Mouse (Mus musculus) heart, adult 9 months (tissue): ENCODE data around the gene Fuca2.
A peak's percentile ranks its signal among the peaks of the same experiment; 100 is the strongest.
"Not testable (repeated sequence)": the region's sequence is repeated elsewhere in the genome, so short reads cannot be mapped to it uniquely, and the experiment has no call there.

Experiments used
- DNase-seq, 2 experiments: peaks; one replicate each; pipeline ENCODE4 v3.0.0; 2022; ENCODE audit warnings: low spot score in 2 of 2

The Fuca2 gene

DNA sequence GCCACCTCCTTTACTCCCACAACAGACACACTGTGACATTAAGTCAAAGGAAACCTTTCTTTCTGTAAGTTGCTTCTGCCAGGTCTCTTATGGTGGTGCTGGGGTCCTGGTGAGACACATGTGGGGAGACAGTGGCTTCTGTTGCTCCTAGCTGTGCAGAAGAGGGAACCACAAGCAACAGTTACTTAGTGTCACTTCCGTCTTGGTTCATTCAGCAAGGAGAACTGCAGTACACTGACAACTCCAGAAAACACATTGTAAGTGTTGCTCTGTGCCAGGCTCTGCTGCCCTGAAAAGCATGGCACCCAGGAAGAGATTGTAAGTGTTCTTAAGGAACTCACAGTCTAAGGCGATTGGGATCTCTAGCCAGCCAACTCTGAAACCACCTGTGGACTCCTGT, at the start of gene Fuca2:
Gene Fuca2 (plus strand): TSS at position 210 of the 400 bp plus-strand sequence.
- DNase-seq: no peak

DNA sequence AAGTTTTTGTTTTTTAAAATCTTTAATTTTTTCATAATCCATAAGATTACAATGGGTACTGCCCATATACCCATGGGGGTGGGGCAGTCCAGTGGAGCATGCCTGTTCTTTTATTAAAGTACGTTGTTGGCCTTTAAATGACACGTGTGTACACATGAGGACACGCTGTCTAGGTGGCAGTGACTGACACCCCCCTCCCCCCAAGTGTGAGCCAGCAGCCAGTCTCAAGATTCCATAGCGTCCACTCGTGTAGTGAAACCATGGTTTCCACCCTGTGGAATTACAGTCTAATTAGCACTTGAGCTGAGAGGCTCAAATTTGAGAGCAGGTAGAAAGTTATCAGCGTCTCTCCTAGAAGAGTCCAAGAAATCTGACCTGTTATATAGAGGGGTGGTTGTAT, 47.7 kb upstream of the Fuca2 start:
- DNase-seq: no peak

DNA sequence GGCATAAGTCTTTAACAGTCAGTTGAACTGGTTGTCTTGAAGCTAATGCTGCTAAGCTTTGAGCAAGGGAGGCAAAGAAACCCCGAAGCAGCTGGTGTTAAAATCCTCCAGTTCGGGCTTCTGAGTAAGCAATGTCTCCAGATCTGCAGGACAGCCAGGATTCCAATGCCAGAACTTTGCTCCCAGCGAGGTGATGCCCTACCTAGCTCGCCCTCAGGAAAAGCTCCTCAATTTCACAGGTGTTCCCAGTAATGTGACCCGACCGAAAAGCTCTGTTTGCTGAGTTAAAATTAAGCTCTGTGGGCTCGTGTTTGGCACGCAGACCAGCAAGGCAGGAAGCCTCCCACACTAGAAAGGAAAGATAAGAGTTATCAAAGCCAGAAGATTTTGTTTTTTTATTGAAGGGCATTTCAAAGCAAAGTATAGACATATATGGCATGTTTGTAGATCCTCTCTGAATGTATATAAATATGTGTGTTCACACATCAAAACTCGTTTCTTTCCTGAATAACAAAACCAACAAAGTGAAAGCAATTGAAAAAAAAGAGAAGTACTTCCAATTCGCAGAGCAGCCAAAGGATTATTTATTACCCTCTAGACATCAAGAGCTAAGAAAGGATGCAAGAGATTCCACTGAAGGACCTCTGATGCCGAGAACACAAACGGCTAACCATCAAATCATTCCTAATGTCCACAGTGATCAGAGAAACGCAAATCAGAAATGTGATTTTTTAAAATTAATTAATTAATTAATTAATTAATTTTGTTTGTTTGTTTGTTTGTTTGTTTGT, 45.9 kb upstream of the Fuca2 start:
- no peak for DNase-seq

DNA sequence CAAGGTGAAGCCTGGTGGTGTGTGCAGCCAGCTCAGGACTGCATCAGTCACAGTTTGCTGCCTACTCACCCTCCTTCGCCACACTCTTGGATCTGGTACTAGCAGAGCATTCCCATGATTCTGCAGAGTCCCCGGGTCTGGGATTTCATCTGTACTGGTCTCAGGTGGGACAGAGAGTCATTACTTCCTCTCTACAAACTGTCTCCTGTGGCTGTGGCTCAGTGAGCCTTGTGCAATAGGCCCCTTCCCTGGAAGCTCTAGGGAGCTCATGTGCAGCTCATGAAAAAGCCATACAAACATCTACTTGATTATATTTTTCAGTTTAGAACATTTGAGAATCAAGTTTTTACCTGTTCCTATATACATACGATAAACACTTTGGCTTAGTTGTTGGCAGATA, 35.0 kb upstream of the Fuca2 start:
- not testable (repeated sequence) for DNase-seq

DNA sequence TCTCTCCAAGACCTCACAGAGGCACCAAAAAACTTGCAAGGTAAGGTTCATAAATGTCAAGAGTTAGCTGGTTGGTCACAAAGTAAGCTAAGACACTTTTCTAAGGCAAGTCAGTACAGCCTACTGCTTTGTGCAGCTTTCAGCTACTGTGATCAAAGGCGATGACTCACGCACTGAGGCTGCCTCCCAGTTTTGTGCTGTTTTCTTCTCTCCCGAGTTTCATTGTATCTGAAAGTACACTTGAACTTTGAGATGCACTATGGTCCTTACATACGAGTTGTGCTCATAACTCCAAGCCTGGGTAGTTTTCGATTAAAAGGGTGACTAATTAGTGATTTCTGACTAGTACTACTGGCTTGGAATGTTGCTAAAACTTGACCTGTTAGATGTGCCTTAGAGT, 32.4 kb upstream of the Fuca2 start:
- DNase-seq: no peak

DNA sequence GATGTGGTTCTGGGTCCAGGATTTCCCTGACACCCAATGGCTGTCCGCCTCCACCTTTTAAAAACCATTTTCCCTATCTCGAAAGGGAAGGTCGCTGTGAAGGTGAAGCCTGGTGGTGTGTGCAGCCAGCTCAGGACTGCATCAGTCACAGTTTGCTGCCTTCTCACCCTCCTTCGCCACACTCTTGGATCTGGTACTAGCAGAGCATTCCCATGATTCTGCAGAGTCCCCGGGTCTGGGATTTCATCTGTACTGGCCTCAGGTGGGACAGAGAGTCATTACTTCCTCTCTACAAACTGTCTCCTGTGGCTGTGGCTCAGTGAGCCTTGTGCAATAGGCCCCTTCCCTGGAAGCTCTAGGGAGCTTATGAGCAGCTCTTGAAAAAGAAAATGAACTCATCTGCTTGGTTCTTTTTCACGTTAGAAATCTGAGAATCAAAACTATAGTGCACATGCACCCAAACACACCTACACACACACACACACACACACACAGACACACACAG, 31.3 kb upstream of the Fuca2 start:
- DNase-seq: not testable (repeated sequence)

DNA sequence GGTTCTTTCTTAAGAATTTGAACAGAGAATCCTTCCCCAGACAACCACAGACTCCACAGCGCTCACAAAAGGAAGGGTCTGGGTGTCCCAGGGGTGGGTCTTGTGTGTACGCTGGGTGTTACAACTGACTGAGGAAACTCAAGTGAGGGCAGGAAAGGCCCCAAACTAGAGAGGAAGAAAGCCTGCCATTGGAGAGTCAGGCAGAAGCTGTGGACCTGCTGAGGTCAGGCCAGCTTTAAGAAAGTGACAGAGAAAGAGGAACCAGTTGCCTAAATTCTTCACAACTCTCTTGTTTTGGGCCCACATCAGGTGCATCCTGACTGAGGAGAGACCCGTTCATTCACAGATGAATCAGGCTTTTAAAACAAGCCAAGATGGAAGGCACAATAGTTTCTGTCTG, 29.1 kb upstream of the Fuca2 start:
- no peak for DNase-seq

DNA sequence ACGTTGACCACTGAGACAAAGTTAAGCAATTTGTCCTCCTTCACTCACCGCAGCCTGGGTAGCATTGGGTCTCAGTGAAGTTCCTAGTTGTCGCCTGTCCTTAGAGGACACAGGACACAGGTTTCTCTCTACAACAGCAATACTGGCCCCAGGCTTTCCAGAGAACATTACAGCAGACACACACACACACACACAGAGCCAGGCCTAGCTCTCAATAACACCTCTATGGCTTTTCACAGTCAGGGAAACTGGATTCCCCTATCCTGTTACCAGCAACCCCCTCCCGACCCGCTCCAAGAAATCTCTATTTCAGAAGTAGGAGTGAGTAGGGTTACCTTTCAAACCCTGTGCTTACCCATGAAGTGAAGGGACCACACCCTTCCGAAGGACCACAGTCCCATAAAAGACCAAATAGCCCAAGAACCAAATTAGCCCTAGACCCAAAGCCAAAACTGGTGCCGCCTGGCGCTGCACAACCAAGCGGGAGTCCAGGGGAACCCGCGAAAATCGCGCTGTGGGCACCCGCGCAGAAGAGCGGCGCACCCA, 26.0 kb upstream of the Fuca2 start:
- peak in 1 of 2 experiments; percentile 6 for DNase-seq

DNA sequence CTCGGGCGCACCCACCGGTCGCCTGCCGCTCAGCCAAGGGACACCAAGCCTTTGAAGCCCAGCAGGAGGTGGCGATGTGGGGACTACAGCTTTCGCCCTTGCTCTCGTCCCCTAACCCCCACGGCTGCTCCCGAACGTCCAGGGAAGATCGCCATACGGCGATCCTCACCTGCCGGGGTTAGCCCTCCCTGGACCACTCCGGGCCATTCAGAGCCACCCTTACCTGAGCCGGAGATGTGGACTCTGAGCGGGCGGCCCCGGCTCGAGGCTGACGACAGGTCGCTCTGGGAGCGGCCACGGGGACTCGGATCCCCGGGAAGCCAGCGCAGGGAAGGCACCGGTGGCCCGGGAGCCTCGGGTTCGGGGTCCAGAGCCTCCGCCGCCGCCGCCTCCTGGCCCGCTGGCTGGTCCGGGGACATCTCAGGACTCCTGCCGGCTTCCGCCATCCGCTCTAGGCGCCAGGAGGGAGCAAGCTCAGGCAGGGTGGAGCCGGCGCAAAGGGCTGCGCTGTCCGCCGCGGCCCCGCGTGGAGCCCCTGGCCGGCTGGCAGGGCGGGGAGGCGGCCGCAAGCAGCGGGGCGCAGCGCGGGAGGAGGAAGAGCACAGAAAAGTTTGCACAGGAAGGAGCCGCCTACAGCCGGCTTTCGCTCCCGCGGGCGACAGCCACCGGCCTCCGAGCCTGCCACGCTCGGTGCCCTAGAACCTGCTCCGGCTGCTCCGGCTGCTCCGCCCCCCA, 25.3 kb upstream of the Fuca2 start, which contains the start of gene Phactr2:
Gene Phactr2 (minus strand): TSS at position 580 of the 735 bp plus-strand sequence.
- peak; percentile 4 to 16 for DNase-seq

DNA sequence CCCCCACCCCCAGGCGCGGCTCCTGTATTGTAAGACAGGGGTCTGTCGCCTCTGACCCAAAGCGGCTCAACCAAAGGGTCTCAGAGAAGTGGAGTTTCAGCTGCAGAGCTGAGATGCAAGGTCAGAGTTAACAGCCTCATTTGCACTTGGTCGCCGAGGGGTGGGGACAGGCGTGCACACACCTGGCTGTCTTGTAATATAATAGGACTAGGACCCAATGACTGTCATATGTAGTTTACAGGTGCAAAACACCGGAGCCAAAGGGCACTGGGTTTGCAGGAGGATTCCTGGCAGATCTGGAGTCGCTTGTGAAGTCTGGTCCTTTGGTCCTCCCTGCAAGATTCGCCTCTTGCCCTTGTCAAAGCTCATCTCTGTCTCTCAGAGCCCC, 24.8 kb upstream of the Fuca2 start:
- no peak for DNase-seq

DNA sequence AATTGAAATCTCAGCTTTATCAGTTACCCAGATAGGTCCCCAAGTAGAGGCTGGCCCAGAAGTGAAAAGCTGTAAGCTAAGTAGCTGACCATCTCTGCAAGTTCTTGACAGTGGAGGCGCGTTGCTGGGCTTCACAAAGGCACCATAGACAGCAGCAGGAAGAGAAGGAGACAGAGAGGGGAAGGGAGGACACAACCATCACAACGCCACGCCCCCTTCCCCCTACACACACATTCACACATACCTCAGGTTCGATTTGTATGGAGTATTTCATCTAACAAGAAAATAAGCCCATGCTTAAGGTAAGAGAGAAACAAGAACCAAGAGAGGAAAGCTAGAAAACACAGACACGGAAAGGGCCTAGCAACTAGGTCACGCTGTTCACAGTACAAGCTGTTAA, 24.2 kb upstream of the Fuca2 start:
- DNase-seq: no peak

DNA sequence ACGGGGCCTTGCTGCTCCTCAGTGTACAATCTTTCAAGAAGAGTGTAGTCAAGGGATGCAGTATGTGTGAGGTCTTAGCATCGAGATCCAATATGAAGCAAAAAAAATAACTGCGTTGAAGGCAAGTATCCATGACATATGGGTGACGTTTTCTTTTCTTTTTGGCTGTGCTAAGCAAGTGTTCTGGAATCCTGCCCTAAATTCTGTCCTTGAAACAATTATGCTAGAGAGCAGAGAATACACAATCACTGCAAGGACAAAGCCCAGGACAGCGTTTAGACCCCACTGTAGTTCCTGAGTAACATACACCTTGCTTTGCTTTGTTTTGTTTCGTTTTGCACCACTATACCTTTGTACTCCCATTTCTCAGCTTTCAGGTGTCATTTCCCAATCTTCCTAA, 20.0 kb upstream of the Fuca2 start:
- no peak for DNase-seq

DNA sequence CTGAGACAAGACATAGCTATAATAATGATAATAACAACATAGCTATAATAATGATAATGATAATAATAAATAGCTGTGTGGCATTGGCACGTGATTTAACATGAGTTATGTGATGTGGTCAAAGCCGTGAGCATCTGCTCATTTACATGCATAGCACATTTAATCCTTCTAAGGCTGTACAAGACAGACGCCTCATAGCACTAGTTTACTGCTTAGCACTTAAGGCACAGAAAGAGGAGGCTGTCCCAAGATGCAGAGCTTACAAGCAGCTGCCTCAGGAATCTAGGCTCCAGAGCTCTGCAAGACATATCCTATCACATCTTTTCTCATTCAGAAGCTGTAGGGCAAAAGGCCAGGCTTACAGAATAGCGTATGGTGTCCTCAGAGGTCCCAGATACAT, 13.4 kb upstream of the Fuca2 start:
- no peak for DNase-seq

DNA sequence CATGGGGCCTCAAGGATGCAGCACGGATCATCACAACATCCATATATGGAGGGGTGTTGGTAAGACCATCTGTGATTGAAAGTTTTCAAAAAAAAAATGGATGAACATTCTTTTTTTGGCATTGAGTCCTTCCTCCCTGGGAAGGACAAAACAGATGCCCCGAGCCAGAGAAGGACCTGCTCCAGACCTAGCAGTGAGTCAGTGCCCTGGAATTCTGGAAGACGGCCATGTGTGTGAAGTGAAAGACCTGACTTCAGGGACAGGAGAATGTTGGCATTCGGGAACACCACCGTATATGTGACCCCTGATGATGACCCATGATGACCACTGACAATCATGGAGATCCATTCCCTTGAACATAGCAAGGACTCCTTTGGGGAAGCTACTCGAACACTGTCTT, 9.7 kb upstream of the Fuca2 start:
- DNase-seq: peak in 1 of 2 experiments; percentile 41

DNA sequence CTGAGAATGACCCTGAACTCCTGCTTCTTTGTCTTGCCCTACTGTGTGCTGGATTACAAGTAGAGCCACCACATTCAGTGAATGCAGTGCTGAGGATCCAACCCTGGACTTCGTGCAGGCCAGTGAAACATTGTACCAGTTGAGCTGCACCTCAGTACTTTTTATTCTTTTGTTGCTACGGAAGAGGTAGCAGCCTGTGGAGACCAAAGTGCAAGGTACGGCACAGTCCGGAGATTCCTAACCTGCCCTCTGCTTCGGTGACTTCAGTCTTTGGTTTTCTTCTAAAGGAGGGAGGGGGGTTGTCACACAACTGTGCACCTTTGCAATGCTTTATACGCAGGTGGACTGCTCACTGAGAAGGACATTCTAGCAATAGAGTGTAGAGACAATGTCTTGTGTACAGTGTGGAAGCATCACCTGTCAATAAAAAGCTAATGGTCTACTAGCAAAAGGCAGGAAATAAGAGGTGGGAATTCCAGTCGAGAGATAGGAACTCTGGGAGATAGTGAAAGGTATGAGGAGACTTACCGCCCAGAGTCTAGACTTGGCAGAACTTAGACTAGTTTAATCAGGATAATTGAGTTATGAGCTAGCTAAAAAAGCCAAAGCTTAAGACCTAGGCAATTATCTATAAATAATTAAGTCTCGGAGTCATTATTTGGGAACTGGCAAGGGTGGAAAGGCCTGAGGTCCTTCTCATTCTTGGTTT, 5.2 kb upstream of the Fuca2 start:
- no peak for DNase-seq

DNA sequence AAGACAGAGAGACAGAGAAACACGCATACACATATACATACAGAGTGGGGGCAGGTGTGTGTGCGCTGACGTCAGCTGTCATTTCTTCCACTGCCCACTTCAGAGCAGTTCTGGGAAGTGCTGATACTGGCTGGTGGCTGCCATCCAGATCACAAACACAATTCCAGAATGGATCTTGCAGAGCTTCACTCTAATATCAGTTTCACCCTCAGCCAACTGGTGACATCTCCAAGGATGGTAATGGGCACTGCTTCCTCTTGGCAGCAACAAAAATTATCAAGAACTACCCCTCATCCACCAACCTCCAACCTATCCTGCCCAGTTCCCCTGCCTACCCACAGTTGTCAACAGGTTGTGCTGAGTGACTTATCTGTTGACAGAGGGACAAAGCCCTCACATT, 3.0 kb upstream of the Fuca2 start:
- peak; percentile 41 to 67 for DNase-seq

DNA sequence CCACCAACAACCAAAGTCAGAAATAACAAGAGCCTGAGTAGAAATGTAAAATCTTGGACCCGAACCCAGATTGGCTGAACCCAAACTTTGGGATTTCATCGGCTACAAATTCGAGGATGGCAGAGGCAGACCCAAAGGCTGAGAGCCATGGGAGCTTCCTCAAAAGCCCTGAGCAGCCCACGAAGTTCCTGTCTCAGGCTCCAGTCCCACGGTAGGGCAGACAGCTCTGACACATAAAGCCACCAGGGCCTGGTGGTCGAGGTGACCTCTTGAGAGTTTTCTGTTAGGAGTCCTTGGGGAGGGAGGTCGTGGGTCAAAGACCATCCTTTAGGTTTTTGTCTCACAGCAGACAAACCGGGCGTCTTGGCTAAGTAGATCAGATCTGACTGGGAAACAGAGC, 1.1 kb downstream of the Fuca2 start:
- peak in 1 of 2 experiments; percentile 10 for DNase-seq

DNA sequence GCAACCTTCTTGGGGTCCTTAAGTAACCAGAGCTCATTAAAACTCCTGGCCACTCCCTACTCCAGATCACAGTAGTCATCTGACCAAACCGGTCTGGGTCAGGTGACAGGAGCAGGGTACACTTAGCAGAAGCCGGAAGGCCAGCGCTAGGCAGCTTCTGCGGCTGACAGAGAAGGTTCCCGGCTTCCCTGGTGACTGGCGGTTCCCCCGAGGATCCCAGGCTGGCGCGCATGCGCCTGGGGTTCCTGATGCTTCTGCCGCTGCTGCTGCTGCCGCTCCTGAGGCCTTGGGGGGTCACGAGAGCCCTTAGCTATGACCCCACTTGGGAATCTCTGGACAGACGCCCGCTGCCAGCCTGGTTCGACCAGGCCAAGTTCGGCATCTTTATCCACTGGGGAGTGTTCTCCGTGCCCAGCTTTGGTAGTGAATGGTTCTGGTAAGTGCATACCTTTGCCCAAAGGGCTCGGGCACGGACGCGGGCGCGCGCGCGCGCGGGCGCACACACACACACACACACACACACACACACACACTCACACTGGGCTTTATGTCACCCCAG, 1.7 kb downstream of the Fuca2 start:
- peak; percentile 90 to 92 for DNase-seq

DNA sequence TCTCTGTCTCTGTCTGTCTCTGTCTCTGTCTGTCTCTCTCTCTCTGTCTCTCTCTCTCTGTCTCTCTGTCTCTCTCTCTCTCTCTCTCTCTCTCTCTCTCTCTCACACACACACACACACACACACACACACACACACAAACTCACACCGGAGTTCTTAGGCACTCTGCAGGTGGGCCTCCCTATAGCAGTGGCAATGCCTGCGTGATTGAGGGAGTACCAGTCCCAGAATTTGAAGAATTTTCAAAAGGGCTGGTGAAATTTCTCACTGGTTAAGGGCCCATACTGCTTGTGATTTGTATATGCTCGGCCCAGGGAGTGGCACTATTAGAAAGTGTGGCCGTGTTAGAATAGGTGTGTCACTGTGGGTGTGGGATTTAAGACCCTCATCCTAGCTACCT, 2.2 kb downstream of the Fuca2 start:
- DNase-seq: not testable (repeated sequence)

DNA sequence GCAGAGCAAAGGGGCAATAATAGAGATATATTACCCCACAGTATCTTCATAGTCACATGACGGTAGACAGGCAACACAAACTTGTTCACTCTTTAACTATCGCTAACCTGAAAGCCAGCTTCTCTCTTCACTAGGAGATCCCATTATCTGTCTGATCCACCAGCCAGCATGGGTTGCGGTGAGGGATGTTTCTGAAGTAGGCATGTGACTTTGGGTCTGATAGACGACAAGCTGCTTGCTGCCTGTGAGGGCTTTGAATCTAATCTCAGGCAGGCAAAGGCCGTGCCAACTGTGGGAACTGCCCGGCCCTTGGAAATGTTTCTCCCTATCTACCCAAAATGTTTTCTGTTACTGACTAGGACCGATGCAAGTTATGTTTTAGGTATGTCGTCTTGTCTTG, 3.0 kb downstream of the Fuca2 start:
- peak; percentile 11 to 34 for DNase-seq

DNA sequence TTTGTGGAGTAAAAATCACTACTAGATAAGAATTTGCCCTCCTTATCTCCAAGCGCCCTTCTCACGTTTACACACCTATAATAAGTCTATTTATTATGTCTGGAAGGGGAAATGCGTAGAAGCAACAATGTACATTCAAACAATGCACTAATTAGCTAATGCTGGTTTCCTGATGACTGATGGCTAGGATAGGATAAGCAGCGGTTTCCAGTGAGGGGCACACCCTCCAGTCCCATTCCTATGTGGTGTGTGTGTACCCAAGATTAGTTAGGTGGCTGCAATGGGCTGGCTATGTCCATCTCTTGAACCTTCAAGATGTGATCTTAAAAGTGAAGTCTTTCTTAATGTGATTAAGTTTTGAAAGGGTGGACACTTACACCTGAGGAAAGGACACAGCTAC, 22.5 kb downstream of the Fuca2 start:
- DNase-seq: no peak

DNA sequence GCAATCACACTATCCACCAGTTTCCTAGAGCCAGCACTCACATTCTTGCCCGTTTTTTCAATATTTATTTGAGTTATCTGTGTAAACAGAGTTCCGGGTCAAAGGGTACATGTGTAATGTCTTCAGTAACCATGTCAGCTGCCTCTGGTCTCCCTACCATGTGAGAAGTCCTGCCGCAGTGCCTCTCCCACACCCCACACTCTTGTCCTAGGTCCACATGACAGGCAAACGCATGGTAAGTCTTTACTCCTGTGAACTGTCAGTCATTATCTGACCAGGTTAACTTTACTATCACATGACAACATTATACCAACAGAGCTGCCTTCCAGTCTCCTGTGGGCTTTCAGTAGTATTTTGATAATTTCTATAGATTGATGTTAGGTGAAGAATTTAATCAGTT, 28.8 kb downstream of the Fuca2 start:
- no peak for DNase-seq
